Mouse (Mus musculus): ENCODE measurements at regions not wholly inside any gene's neighbourhood (a gene's known extent, or its start where the extent isn't known, plus 50 kb on each side); places are given as distances from the start of the nearest gene placed in this dataset.

DNA sequence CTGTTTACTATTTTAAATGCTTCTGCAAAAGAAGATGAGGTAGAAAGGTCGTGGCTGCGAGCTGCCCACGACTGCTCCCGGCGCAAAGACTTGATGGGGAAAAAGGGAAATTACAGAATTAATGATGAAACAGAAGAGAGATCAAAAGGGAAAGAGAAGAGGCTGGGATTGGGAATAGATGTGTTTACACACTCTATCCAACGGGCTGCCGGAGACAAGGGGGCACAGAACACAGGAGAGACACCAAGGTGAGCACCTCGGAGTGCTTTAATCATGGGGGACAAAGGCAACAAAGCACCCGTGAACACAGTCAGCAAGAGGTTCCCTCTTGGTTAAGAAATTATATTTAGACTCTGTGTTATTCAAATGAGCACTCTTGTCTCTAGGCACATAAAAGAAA lies 326.1 kb upstream of the Noct start:
- no peaks in the 10 kb centered on the region for H3K27me3 ChIP-seq (ENCODE audit: control insufficient read depth, insufficient read depth, low read length)
- H3K4me2 ChIP-seq (ENCODE audit: low read depth, low read length, severe bottlenecking), result no peak overlapping the region
- H3K4me3 ChIP-seq (ENCODE audit: low read depth, low read length), result no peak overlapping the region
- DNase-seq (ENCODE audit: low spot score) (no peak), ATAC-seq (replicated peaks; ENCODE audit: low FRiP score) (no peak)
- H3K9me3 ChIP-seq (ENCODE audit: control insufficient read depth, low read length), result no peaks in the 10 kb centered on the region
- H3K9ac ChIP-seq (ENCODE audit: low read length), result no peak overlapping the region
- H3K27ac ChIP-seq (ENCODE audit: low read depth, low read length), result no peak overlapping the region
- no peaks in the 10 kb centered on the region for H3K36me3 ChIP-seq (ENCODE audit: control insufficient read depth, insufficient read depth, low read length)
- WGBS, result 83% methylated on average over 9 of the region's 9 CpGs
- no peaks in the 10 kb centered on the region for H3K4me1 ChIP-seq (replicated peaks; ENCODE audit: control insufficient read depth, insufficient read depth, low read length)

DNA sequence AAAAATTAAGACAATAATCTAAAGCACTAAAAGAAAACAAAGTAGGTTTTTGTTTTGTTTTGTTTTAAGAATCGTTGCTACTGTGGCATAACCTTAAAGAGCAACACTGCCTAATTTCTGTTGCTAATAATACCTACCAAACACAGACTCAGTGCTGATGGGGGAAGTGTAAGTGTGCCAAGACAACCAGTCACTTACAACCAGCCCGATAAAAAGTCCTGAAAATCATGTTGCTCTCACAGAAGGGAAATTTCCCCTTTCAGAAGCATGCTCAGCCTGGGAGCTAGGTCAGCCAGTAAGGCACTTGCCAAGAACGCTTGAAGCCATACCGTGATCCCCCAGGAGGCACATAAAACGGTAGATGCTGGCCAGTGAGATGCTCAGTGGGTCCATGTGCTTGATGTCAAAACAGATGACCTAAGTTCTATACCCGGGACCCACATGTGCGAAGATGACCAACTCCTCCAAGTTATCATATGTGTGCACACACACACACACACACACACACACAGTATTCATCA lies 324.4 kb upstream of the Noct start:
- Histone ChIP-seq H3K9me3 (ENCODE audit: control insufficient read depth, low read length) (no peaks in the 10 kb centered on the region), H3K4me3 (ENCODE audit: low read depth, low read length) (no peak overlapping the region), H3K4me1 (replicated peaks; ENCODE audit: control insufficient read depth, insufficient read depth, low read length) (peaks cover 3% of the 10 kb centered on the region; the same call in 1 of the 2 replicates), H3K27me3 (ENCODE audit: control insufficient read depth, insufficient read depth, low read length) (no peaks in the 10 kb centered on the region), H3K27ac (ENCODE audit: low read depth, low read length) (no peak overlapping the region), H3K36me3 (ENCODE audit: control insufficient read depth, insufficient read depth, low read length) (no peaks in the 10 kb centered on the region), H3K4me2 (ENCODE audit: low read depth, low read length, severe bottlenecking) (no peak overlapping the region), H3K9ac (ENCODE audit: low read length) (no peak overlapping the region)
- ATAC-seq (replicated peaks; ENCODE audit: low FRiP score), result no peak
- WGBS, result 87% methylated on average over 7 of the region's 7 CpGs
- DNase-seq (ENCODE audit: low spot score), result no peak

DNA sequence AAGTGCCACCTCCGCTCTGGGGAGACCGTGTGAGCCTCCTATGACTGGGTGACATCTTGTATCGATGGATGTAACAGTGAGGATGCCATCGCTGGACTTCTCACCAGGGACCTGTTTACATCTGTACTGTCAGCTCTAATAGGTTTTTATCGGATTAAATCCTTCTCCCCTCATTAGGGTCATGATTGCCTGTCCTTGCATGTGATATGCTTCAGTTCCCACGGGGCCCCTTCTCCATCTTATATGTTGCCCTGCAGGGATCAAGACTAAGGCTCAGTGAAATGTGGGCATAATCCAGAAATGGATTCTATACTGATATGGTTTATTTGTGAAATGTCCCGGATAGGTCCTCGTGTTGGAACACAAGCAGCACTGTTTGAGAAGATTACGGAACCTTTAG lies 323.7 kb upstream of the Noct start:
- 91% methylated on average over 9 of the region's 9 CpGs for WGBS
- DNase-seq (ENCODE audit: low spot score) (no peak), ATAC-seq (replicated peaks; ENCODE audit: low FRiP score) (no peak)
- no peaks in the 10 kb centered on the region for H3K9me3 ChIP-seq (ENCODE audit: control insufficient read depth, low read length)
- H3K9ac ChIP-seq (ENCODE audit: low read length), result no peak overlapping the region
- no peaks in the 10 kb centered on the region for H3K27me3 ChIP-seq (ENCODE audit: control insufficient read depth, insufficient read depth, low read length)
- no peak overlapping the region for H3K4me3 ChIP-seq (ENCODE audit: low read depth, low read length)
- peaks cover 6% of the 10 kb centered on the region for H3K4me1 ChIP-seq (replicated peaks; ENCODE audit: control insufficient read depth, insufficient read depth, low read length)
- no peak overlapping the region for H3K27ac ChIP-seq (ENCODE audit: low read depth, low read length)
- no peak overlapping the region for H3K4me2 ChIP-seq (ENCODE audit: low read depth, low read length, severe bottlenecking)
- H3K36me3 ChIP-seq (ENCODE audit: control insufficient read depth, insufficient read depth, low read length), result no peaks in the 10 kb centered on the region

DNA sequence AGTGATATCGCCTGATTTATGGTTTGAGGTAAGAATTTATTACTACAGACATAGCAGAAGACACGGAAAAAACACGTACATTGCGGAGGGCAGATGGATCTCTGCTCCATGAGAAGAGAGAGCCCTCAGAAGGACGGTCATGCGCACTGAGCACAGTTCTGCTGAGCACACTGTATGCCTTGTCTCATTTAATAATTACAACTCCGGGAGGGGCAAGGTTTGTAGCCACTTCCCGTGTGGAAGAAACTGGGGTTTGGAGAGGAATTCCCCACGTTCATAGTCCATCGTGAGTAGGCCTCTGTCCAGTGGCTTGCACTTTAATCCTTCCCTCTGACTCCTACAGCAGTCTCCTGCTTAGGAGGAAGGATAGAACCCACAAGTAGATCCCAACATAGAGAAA lies 322.9 kb upstream of the Noct start:
- no peaks in the 10 kb centered on the region for H3K27me3 ChIP-seq (ENCODE audit: control insufficient read depth, insufficient read depth, low read length)
- no peak overlapping the region for H3K4me2 ChIP-seq (ENCODE audit: low read depth, low read length, severe bottlenecking)
- no peak overlapping the region for H3K27ac ChIP-seq (ENCODE audit: low read depth, low read length)
- H3K36me3 ChIP-seq (ENCODE audit: control insufficient read depth, insufficient read depth, low read length), result no peaks in the 10 kb centered on the region
- ATAC-seq (replicated peaks; ENCODE audit: low FRiP score), result no peak
- H3K4me1 ChIP-seq (replicated peaks; ENCODE audit: control insufficient read depth, insufficient read depth, low read length), result peaks cover 8% of the 10 kb centered on the region
- no peak overlapping the region for H3K4me3 ChIP-seq (ENCODE audit: low read depth, low read length)
- H3K9ac ChIP-seq (ENCODE audit: low read length), result no peak overlapping the region
- DNase-seq (ENCODE audit: low spot score), result no peak
- WGBS, result 94% methylated on average over 10 of the region's 10 CpGs
- H3K9me3 ChIP-seq (ENCODE audit: control insufficient read depth, low read length), result no peaks in the 10 kb centered on the region

DNA sequence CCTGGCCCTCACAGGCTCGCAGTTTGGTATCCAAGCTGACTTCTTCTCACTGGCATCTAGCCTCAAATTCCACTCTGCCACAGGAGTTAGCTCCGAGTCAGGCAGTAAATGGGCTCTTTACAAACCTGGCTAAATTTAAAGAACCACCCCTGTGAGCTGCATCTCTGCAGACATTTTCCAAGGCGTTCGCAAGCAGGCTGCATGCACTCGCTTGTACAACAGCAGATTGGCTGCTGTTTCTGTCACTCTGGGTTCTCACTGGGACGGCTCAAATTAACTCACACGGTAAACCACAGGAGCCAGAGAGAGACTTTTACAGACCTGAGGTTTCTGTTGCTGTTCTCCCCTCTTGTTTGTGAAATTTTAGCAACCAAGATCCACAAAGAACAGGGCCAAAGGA lies 321.3 kb upstream of the Noct start:
- Histone ChIP-seq H3K27ac (ENCODE audit: low read depth, low read length) (no peak overlapping the region), H3K4me3 (ENCODE audit: low read depth, low read length) (no peak overlapping the region), H3K4me2 (ENCODE audit: low read depth, low read length, severe bottlenecking) (no peak overlapping the region), H3K36me3 (ENCODE audit: control insufficient read depth, insufficient read depth, low read length) (no peaks in the 10 kb centered on the region), H3K4me1 (replicated peaks; ENCODE audit: control insufficient read depth, insufficient read depth, low read length) (peaks cover 11% of the 10 kb centered on the region), H3K27me3 (ENCODE audit: control insufficient read depth, insufficient read depth, low read length) (no peaks in the 10 kb centered on the region), H3K9ac (ENCODE audit: low read length) (no peak overlapping the region), H3K9me3 (ENCODE audit: control insufficient read depth, low read length) (no peaks in the 10 kb centered on the region)
- DNase-seq (ENCODE audit: low spot score) (no peak), ATAC-seq (replicated peaks; ENCODE audit: low FRiP score) (no peak)
- WGBS, result 66% methylated on average over 7 of the region's 7 CpGs

DNA sequence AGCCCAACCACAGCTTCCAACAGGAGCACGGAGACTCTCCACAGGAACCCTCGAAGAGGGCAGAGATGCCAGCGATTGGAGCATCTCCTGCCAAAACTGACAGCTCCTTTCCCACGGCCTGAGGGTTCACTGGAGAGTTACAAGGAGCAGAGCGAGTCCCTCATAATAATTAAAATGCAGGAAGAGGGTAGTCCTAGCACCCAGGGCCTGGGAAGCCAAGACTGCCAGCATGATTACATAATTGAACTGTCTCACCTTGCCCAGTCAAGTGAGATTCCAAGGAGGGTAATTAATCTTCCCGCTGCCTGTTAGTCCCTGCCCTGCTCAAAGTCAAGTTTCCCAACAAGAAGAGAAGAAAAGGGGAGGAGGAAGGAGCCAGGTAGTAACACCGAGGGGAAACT lies 319.5 kb upstream of the Noct start:
- DNase-seq (ENCODE audit: low spot score), result peak; percentile 55
- H3K4me3 ChIP-seq (ENCODE audit: low read depth, low read length), result no peak overlapping the region
- H3K4me1 ChIP-seq (replicated peaks; ENCODE audit: control insufficient read depth, insufficient read depth, low read length), result peaks cover 11% of the 10 kb centered on the region
- H3K27ac ChIP-seq (ENCODE audit: low read depth, low read length), result no peak overlapping the region
- peak; percentile 8; the same call in 1 of the 2 replicates for ATAC-seq (replicated peaks; ENCODE audit: low FRiP score)
- no peak overlapping the region for H3K4me2 ChIP-seq (ENCODE audit: low read depth, low read length, severe bottlenecking)
- 9% methylated on average over 7 of the region's 7 CpGs for WGBS
- no peaks in the 10 kb centered on the region for H3K9me3 ChIP-seq (ENCODE audit: control insufficient read depth, low read length)
- H3K9ac ChIP-seq (ENCODE audit: low read length), result no peak overlapping the region
- no peaks in the 10 kb centered on the region for H3K36me3 ChIP-seq (ENCODE audit: control insufficient read depth, insufficient read depth, low read length)
- no peaks in the 10 kb centered on the region for H3K27me3 ChIP-seq (ENCODE audit: control insufficient read depth, insufficient read depth, low read length)

DNA sequence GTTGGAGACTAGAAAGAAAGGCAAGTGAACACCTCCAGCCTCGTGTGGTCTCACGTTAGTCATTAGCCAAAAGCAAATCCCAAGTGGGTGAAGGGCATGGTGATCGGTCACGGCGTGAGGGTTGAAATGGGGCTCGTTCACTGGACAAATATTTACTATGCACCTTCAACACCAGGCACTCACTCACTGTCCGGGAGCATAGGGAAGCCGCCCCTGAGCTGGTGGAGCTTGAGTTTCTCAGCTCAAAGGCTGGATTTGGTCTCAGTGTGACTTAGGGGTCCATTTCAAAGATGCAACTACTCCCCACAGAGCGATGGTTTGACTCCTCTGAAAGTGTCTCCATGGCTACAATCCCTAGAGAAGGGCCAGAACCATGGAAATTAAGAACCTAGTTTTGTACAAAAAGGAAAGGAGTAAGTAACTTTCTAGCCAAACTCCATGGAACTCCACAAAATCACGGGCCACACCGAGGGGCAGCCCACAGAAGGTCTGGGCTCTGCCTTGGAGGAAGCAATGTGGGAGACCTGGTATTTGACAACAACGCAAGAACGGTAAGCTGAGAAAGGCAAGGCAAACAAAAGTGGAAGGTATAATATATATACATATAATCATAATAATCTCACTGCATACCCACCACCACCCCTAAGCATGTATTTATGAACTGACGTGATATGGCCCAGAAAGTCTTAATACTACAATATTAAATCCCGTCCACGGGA lies 318.8 kb upstream of the Noct start:
- H3K4me2 ChIP-seq (ENCODE audit: low read depth, low read length, severe bottlenecking), result peak overlapping the region; percentile 56; the same call in 1 of the 2 replicates
- peaks cover 11% of the 10 kb centered on the region for H3K4me1 ChIP-seq (replicated peaks; ENCODE audit: control insufficient read depth, insufficient read depth, low read length)
- H3K4me3 ChIP-seq (ENCODE audit: low read depth, low read length), result no peak overlapping the region
- H3K36me3 ChIP-seq (ENCODE audit: control insufficient read depth, insufficient read depth, low read length), result no peaks in the 10 kb centered on the region
- ATAC-seq (replicated peaks; ENCODE audit: low FRiP score), result peak; percentile 53
- no peak for DNase-seq (ENCODE audit: low spot score)
- peak overlapping the region; percentile 1; the same call in 1 of the 2 replicates for H3K27ac ChIP-seq (ENCODE audit: low read depth, low read length)
- H3K27me3 ChIP-seq (ENCODE audit: control insufficient read depth, insufficient read depth, low read length), result no peaks in the 10 kb centered on the region
- H3K9ac ChIP-seq (ENCODE audit: low read length), result no peak overlapping the region; the same call in 1 of the 2 replicates
- WGBS, result 10% methylated on average over 16 of the region's 16 CpGs
- no peaks in the 10 kb centered on the region for H3K9me3 ChIP-seq (ENCODE audit: control insufficient read depth, low read length)

DNA sequence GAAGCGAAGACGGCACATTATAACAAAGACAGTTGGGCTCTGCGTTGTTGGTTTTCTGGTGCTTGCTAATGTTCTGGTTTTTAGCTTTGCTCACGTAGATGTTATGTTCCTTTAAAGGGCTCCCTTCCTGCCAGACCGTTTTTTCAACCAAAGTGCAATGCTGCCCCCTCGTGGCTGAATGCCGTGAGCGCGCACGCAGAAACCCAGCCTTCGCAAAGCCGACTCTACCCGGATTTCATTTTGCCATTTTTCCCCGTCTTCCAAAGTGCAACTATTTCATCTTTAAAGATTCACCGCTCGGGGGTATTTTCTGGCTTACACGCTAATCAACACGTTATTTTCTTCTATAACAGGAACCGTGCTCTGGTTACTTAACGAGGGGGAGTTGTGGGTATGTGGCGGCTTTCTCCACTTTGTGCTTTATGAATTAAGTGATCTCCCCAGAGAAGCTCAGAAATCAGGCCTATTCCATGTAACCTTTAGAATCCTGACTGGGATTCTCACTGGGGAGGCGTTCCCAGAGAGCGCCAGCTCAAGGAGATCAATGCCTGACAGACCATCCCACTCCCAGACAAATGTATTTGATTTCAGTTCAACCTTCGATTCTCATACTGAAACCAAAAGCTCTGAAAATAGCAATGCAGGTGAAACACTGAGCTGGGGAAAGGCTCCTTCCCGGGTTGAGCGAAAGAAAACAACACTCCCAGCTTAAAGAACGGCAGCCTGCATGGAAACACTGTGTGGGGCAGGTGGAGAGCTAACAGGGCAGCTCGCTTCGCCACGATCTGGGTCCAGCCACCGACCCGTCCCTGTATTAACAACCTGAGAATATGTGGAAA lies 318.0 kb upstream of the Noct start:
- peak overlapping the region; percentile 29; the same call in 1 of the 2 replicates for H3K4me3 ChIP-seq (ENCODE audit: low read depth, low read length)
- 0 out of 2 replicates have a peak overlapping the region, but pooled peaks have one; percentile 12 for H3K27ac ChIP-seq (ENCODE audit: low read depth, low read length)
- H3K4me1 ChIP-seq (replicated peaks; ENCODE audit: control insufficient read depth, insufficient read depth, low read length), result peaks cover 11% of the 10 kb centered on the region
- peak overlapping the region; percentile 56 for H3K4me2 ChIP-seq (ENCODE audit: low read depth, low read length, severe bottlenecking)
- no peaks in the 10 kb centered on the region for H3K27me3 ChIP-seq (ENCODE audit: control insufficient read depth, insufficient read depth, low read length)
- ATAC-seq (replicated peaks; ENCODE audit: low FRiP score) (peak; percentile 59), DNase-seq (ENCODE audit: low spot score) (peak; percentile 96)
- peak overlapping the region; percentile 61 for H3K9ac ChIP-seq (ENCODE audit: low read length)
- no peaks in the 10 kb centered on the region for H3K9me3 ChIP-seq (ENCODE audit: control insufficient read depth, low read length)
- H3K36me3 ChIP-seq (ENCODE audit: control insufficient read depth, insufficient read depth, low read length), result no peaks in the 10 kb centered on the region
- 10% methylated on average over 32 of the region's 32 CpGs for WGBS
